Mouse (Mus musculus): ENCODE data around the gene Tmem86b. TPM values are rescaled to one million over a fixed set of nuclear protein-coding genes. Genes with fewer than 3 reads are reported as not detected.

The Tmem86b gene
- polyA plus RNA-seq, 1 experiment: 31.9 TPM

- DNase-seq (ENCODE audit: low read depth in 1 of 2, low spot score in 2 of 2): no peak
- Histone ChIP-seq H3K4me1 (ENCODE audit: control insufficient read depth, insufficient read depth, insufficient read length) (peaks cover 32% of the 10 kb centered on the region; the same call in 1 of the 2 replicates), H3K36me3 (ENCODE audit: control insufficient read depth, insufficient read depth, low read length) (no peaks in the 10 kb centered on the region), H3K27me3 (ENCODE audit: control insufficient read depth, insufficient read depth, low read length) (no peaks in the 10 kb centered on the region), H3K27ac (ENCODE audit: insufficient read depth, low read length) (peak overlapping the region; percentile 95), H3K4me3 (ENCODE audit: extremely low read depth, insufficient read depth, insufficient read length) (peak overlapping the region; percentile 79)
- TF ChIP-seq POLR2A (IDR thresholded peaks at IDR 0.05; ENCODE audit: low read depth, low read length) (no peak), CTCF (IDR thresholded peaks at IDR 0.05; ENCODE audit: extremely low read depth, insufficient read depth, insufficient read length, insufficient replicate concordance) (no peak)
- 4% methylated on average over 9 of the region's 9 CpGs for WGBS
Measured at GRCm38 (mm10) chr7:4657521-4658127, 26.4 kb upstream of the Tmem86b start.

- peak overlapping the region; percentile 79; the same call in 1 of the 2 replicates for H3K4me3 ChIP-seq (ENCODE audit: extremely low read depth, insufficient read depth, insufficient read length)
- no peaks in the 10 kb centered on the region for H3K36me3 ChIP-seq (ENCODE audit: control insufficient read depth, insufficient read depth, low read length)
- TF ChIP-seq POLR2A (IDR thresholded peaks at IDR 0.05; ENCODE audit: low read depth, low read length): no peak
- TF ChIP-seq CTCF (IDR thresholded peaks at IDR 0.05; ENCODE audit: extremely low read depth, insufficient read depth, insufficient read length, insufficient replicate concordance): no peak
- peaks cover 36% of the 10 kb centered on the region for H3K4me1 ChIP-seq (ENCODE audit: control insufficient read depth, insufficient read depth, insufficient read length)
- no peaks in the 10 kb centered on the region for H3K27me3 ChIP-seq (ENCODE audit: control insufficient read depth, insufficient read depth, low read length)
- no peak overlapping the region for H3K27ac ChIP-seq (ENCODE audit: insufficient read depth, low read length)
- WGBS: 0% methylated on average over 1 of the region's 1 CpGs
- no peak for DNase-seq (ENCODE audit: low read depth in 1 of 2, low spot score in 2 of 2)
Measured at GRCm38 (mm10) chr7:4656818-4657217, 25.6 kb upstream of the Tmem86b start.

GRCm38 (mm10) chr7:4655916-4656315 lies 24.7 kb upstream of the Tmem86b start:
- Histone ChIP-seq H3K4me3 (ENCODE audit: extremely low read depth, insufficient read depth, insufficient read length) (no peak overlapping the region), H3K36me3 (ENCODE audit: control insufficient read depth, insufficient read depth, low read length) (no peaks in the 10 kb centered on the region), H3K4me1 (ENCODE audit: control insufficient read depth, insufficient read depth, insufficient read length) (peaks cover 44% of the 10 kb centered on the region), H3K27ac (ENCODE audit: insufficient read depth, low read length) (peak overlapping the region; percentile 11), H3K27me3 (ENCODE audit: control insufficient read depth, insufficient read depth, low read length) (no peaks in the 10 kb centered on the region)
- WGBS: 14% methylated on average over 1 of the region's 1 CpGs
- DNase-seq (ENCODE audit: low read depth in 1 of 2, low spot score in 2 of 2): no peak
- TF ChIP-seq CTCF (IDR thresholded peaks at IDR 0.05; ENCODE audit: extremely low read depth, insufficient read depth, insufficient read length, insufficient replicate concordance) (no peak), POLR2A (IDR thresholded peaks at IDR 0.05; ENCODE audit: low read depth, low read length) (no peak)

GRCm38 (mm10) chr7:4655393-4655792 lies 24.2 kb upstream of the Tmem86b start:
- H3K27me3 ChIP-seq (ENCODE audit: control insufficient read depth, insufficient read depth, low read length): no peaks in the 10 kb centered on the region
- no peaks in the 10 kb centered on the region for H3K36me3 ChIP-seq (ENCODE audit: control insufficient read depth, insufficient read depth, low read length)
- peak overlapping the region; percentile 1; the same call in 1 of the 2 replicates for H3K4me3 ChIP-seq (ENCODE audit: extremely low read depth, insufficient read depth, insufficient read length)
- no peak for TF ChIP-seq POLR2A (IDR thresholded peaks at IDR 0.05; ENCODE audit: low read depth, low read length)
- TF ChIP-seq CTCF (IDR thresholded peaks at IDR 0.05; ENCODE audit: extremely low read depth, insufficient read depth, insufficient read length, insufficient replicate concordance): no peak
- peaks cover 44% of the 10 kb centered on the region for H3K4me1 ChIP-seq (ENCODE audit: control insufficient read depth, insufficient read depth, insufficient read length)
- WGBS: 20% methylated on average over 4 of the region's 4 CpGs
- peak overlapping the region; percentile 11 for H3K27ac ChIP-seq (ENCODE audit: insufficient read depth, low read length)
- DNase-seq (ENCODE audit: low read depth in 1 of 2, low spot score in 2 of 2): no peak

DNA sequence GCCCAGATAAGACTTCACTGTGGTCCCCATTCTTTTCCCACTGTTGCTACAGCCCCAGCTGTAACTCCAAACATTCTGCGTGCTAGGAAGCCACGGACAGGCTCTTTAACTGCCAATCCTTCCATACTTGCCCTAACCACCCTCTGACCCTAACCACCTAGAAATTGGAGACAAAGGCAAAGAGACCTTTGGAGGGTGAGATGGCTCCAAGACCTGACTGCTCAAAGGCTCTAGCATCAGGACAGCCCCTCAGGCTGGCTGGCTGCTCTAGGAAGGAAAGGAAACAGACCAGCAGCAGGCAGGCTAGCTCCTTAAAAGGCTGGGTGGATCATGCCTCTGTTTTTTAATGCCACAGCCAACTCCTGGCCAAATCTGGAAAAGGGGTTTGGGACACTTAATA lies 23.0 kb upstream of the Tmem86b start:
- Histone ChIP-seq H3K36me3 (ENCODE audit: control insufficient read depth, insufficient read depth, low read length) (no peaks in the 10 kb centered on the region), H3K27me3 (ENCODE audit: control insufficient read depth, insufficient read depth, low read length) (no peaks in the 10 kb centered on the region), H3K27ac (ENCODE audit: insufficient read depth, low read length) (peak overlapping the region; percentile 97), H3K4me1 (ENCODE audit: control insufficient read depth, insufficient read depth, insufficient read length) (peaks cover 44% of the 10 kb centered on the region), H3K4me3 (ENCODE audit: extremely low read depth, insufficient read depth, insufficient read length) (peak overlapping the region; percentile 26)
- WGBS: 1% methylated on average over 2 of the region's 2 CpGs
- TF ChIP-seq POLR2A (IDR thresholded peaks at IDR 0.05; ENCODE audit: low read depth, low read length) (no peak), CTCF (IDR thresholded peaks at IDR 0.05; ENCODE audit: extremely low read depth, insufficient read depth, insufficient read length, insufficient replicate concordance) (no peak)
- no peak for DNase-seq (ENCODE audit: low read depth in 1 of 2, low spot score in 2 of 2)

- peaks cover 44% of the 10 kb centered on the region for H3K4me1 ChIP-seq (ENCODE audit: control insufficient read depth, insufficient read depth, insufficient read length)
- no peaks in the 10 kb centered on the region for H3K27me3 ChIP-seq (ENCODE audit: control insufficient read depth, insufficient read depth, low read length)
- DNase-seq (ENCODE audit: low read depth in 1 of 2, low spot score in 2 of 2): peak; percentile 77 to 87
- peak overlapping the region; percentile 38 for H3K4me3 ChIP-seq (ENCODE audit: extremely low read depth, insufficient read depth, insufficient read length)
- WGBS: 2% methylated on average over 7 of the region's 7 CpGs
- no peaks in the 10 kb centered on the region for H3K36me3 ChIP-seq (ENCODE audit: control insufficient read depth, insufficient read depth, low read length)
- TF ChIP-seq CTCF (IDR thresholded peaks at IDR 0.05; ENCODE audit: extremely low read depth, insufficient read depth, insufficient read length, insufficient replicate concordance) (no peak), POLR2A (IDR thresholded peaks at IDR 0.05; ENCODE audit: low read depth, low read length) (peak; percentile 3; the same call in 1 of the 2 replicates)
- H3K27ac ChIP-seq (ENCODE audit: insufficient read depth, low read length): peak overlapping the region; percentile 97
Measured at GRCm38 (mm10) chr7:4653780-4654179, 22.6 kb upstream of the Tmem86b start.

GRCm38 (mm10) chr7:4653351-4653750 lies 22.1 kb upstream of the Tmem86b start:
- H3K27ac ChIP-seq (ENCODE audit: insufficient read depth, low read length): peak overlapping the region; percentile 96
- no peak for TF ChIP-seq CTCF (IDR thresholded peaks at IDR 0.05; ENCODE audit: extremely low read depth, insufficient read depth, insufficient read length, insufficient replicate concordance)
- TF ChIP-seq POLR2A (IDR thresholded peaks at IDR 0.05; ENCODE audit: low read depth, low read length): no peak
- no peaks in the 10 kb centered on the region for H3K36me3 ChIP-seq (ENCODE audit: control insufficient read depth, insufficient read depth, low read length)
- peak overlapping the region; percentile 38; the same call in 1 of the 2 replicates for H3K4me3 ChIP-seq (ENCODE audit: extremely low read depth, insufficient read depth, insufficient read length)
- no peaks in the 10 kb centered on the region for H3K27me3 ChIP-seq (ENCODE audit: control insufficient read depth, insufficient read depth, low read length)
- 10% methylated on average over 5 of the region's 5 CpGs for WGBS
- DNase-seq (ENCODE audit: low read depth in 1 of 2, low spot score in 2 of 2): no peak
- H3K4me1 ChIP-seq (ENCODE audit: control insufficient read depth, insufficient read depth, insufficient read length): peaks cover 44% of the 10 kb centered on the region

All from spleen, adult 2 months (tissue).